Mouse (Mus musculus) hindbrain, embryonic 11.5 days (tissue): ENCODE measurements around the gene Edrf1. TPM values are rescaled to one million over a fixed set of nuclear protein-coding genes. Genes with fewer than 3 reads are reported as not detected.
"Not testable (repeated sequence)": the region's sequence is repeated elsewhere in the genome, so short reads cannot be mapped to it uniquely, and the experiment has no call there.

Experiments
- ATAC-seq: fragments of 200-750 bp; cut with Nextera tagmentation; 2 replicates; pipeline ENCODE4 v1.8.0; 2017; ENCODE audit warnings: mild to moderate bottlenecking, moderate TSS enrichment, moderate library complexity; ENCODE audit not compliant: low FRiP score
- DNase-seq: peaks from one replicate; pipeline ENCODE4 v3.0.0-alpha.2; 2015; ENCODE audit warnings: low spot score
- H3K27ac ChIP-seq: fragments of 300-500 bp; sonication (generic); 2 replicates; pipeline ENCODE4 v1.5.1; 2014; ENCODE audit warnings: mild to moderate bottlenecking, low read depth, low read length
- H3K27me3 ChIP-seq: fragments of 300-500 bp; sonication (generic); 2 replicates; pipeline ENCODE4 v1.6.1; 2014; ENCODE audit warnings: mild to moderate bottlenecking, low read length, moderate library complexity, mixed read lengths; ENCODE audit not compliant: control insufficient read depth, insufficient read depth
- H3K36me3 ChIP-seq: fragments of 300-500 bp; sonication (generic); 2 replicates; pipeline ENCODE4 v1.6.1; 2014; ENCODE audit warnings: mild to moderate bottlenecking, low read length, moderate library complexity, mixed read lengths; ENCODE audit not compliant: control insufficient read depth, insufficient read depth
- H3K4me1 ChIP-seq: fragments of 300-500 bp; sonication (generic); replicated peaks from 2 replicates; pipeline ENCODE4 v1.6.1; 2014; ENCODE audit warnings: low read length, mixed read lengths; ENCODE audit not compliant: control insufficient read depth, insufficient read depth
- H3K4me2 ChIP-seq: fragments of 300-500 bp; sonication (generic); replicated peaks from 2 replicates; pipeline ENCODE4 v1.6.1; 2014; ENCODE audit warnings: mild to moderate bottlenecking, low read depth, low read length
- H3K4me3 ChIP-seq: fragments of 300-500 bp; sonication (generic); 2 replicates; pipeline ENCODE4 v1.5.1; 2014; ENCODE audit warnings: low read depth, low read length
- H3K9ac ChIP-seq: fragments of 300-500 bp; sonication (generic); 2 replicates; pipeline ENCODE4 v1.6.1; 2014; ENCODE audit warnings: low read depth, low read length
- H3K9me3 ChIP-seq: fragments of 300-500 bp; sonication (generic); 2 replicates; pipeline ENCODE4 v1.6.1; 2016; ENCODE audit warnings: low read length; ENCODE audit not compliant: control insufficient read depth
- WGBS: fragments of 180-500 bp; shearing (Covaris S2); extraction: QIAGEN DNeasy Blood & Tissue Kit; methylation state at CpG from one replicate; pipeline ENCODE4 v1.1.7; 2014; 5-methylcytosine and 5-hydroxymethylcytosine counted together
- polyA plus RNA-seq: library from polyadenylated mRNA; unstranded; fragments of >200 nt; fragmentation: Nextera tagmentation; extraction: Ambion mirVana; gene quantifications from 2 replicates; pipeline ENCODE4 v1.2.1, GENCODE M21; 2014

Edrf1 gene
- polyA plus RNA-seq, 1 experiment from 2014 or later: 29.0 TPM

DNA sequence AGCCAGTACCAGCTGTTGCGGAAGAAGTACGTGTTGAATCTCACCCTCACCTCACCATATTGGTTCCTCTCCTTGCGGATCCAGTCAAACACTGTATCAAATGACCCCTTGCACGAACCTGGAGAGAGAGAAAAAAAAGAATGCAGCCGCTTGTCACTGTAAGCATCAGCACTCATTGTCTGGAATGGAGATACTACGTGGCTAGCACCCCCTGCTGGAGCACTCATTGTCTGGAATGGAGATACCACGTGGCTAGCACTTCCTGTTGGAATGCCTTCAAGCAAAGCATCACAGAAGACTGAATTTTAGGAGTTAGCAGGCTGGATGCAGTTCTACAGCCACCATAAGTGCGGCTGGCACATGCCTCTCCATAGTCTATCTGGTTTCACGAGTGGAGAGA is 38.7 kb downstream of the Edrf1 start:
- Histone ChIP-seq H3K27me3 (no peaks in the 10 kb centered on the region), H3K36me3 (peaks cover 3% of the 10 kb centered on the region; the same call in 1 of the 2 replicates), H3K27ac (no peak overlapping the region), H3K4me3 (no peak overlapping the region), H3K4me1 (no peaks in the 10 kb centered on the region), H3K9ac (no peak overlapping the region), H3K4me2 (no peak overlapping the region), H3K9me3 (no peaks in the 10 kb centered on the region)
- DNase-seq: peak; percentile 43
- 69% methylated on average over 9 of the region's 9 CpGs for WGBS
- no peak for ATAC-seq

DNA sequence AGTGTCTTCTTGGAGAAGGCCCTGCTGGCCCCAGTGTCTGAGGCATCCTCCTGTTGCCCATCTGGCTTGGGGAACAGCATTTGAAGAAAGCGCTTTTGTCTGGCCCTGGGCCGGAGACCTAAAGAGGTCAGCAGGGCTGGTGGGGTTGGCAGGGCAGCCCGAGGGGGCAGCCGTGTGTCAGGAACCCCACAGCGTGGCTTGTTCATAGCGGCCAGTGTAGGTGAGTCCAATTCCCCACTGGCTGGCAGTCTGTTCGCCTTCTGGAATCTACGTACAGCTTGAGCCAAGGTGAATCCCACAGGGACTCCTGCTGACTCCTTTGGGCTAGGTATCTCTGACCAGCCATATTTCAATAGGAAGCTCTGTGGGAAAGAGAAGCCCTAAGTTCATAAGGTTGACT is 41.4 kb downstream of the Edrf1 start:
- Histone ChIP-seq H3K36me3 (no peaks in the 10 kb centered on the region), H3K9ac (no peak overlapping the region), H3K27me3 (no peaks in the 10 kb centered on the region), H3K4me2 (no peak overlapping the region), H3K9me3 (no peaks in the 10 kb centered on the region), H3K4me3 (no peak overlapping the region), H3K4me1 (no peaks in the 10 kb centered on the region), H3K27ac (no peak overlapping the region)
- ATAC-seq (no peak), DNase-seq (no peak)
- WGBS: 90% methylated on average over 8 of the region's 8 CpGs

DNA sequence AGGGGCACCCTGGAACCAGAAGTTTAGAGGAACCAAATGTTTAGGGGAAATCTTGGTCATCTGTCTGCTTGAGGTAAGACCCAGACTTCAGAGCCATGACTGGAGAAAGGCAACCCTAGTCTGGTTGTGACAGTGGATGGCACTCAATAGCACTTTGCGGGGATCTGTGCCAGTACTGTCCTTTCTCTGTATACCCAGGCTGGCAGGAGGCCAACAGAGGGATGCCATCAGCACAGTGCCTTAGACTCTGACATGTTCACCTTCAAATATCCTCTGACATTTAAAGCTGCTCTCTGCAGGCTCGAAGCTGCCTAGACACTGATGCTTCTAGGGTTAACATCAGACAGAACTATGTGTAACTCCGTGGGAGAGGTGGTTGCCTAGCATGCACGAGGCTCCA is 42.1 kb downstream of the Edrf1 start:
- Histone ChIP-seq H3K4me3 (no peak overlapping the region), H3K27me3 (no peaks in the 10 kb centered on the region), H3K4me1 (no peaks in the 10 kb centered on the region), H3K27ac (no peak overlapping the region), H3K4me2 (no peak overlapping the region), H3K9me3 (no peaks in the 10 kb centered on the region), H3K36me3 (no peaks in the 10 kb centered on the region), H3K9ac (no peak overlapping the region)
- DNase-seq (no peak), ATAC-seq (no peak)
- 78% methylated on average over 4 of the region's 4 CpGs for WGBS

DNA sequence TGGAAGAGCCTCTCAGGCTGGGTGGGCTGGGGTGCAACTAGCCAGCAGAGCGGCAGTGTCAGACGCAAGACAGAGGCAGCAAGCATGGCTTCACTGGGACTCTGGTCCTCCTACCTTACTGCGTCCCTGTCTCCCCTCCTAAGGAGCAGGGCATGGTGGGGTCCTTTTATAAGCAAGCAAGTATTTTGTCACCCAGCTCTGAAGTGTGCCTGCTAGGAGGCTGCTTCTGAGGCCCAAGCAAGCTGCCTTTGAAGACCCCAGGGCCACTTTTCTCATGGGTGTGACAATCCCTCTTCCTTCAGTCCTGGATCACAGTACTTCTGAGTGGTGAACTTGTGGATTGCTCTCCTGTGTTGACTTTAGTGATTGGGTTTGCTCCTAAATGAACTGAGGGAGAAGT is 42.6 kb downstream of the Edrf1 start, which contains the start of gene Mmp21:
Mmp21 (minus strand) TSS at position 101 of the 400 bp plus-strand sequence.
- ATAC-seq (no peak), DNase-seq (no peak)
- no peaks in the 10 kb centered on the region for H3K27me3 ChIP-seq
- no peaks in the 10 kb centered on the region for H3K36me3 ChIP-seq
- no peak within 1 kb of the TSS for H3K9ac ChIP-seq
- H3K4me2 ChIP-seq: no peak within 1 kb of the TSS
- no peaks in the 10 kb centered on the region for H3K4me1 ChIP-seq
- H3K4me3 ChIP-seq: no peak within 1 kb of the TSS
- WGBS: 80% methylated on average over 3 of the region's 3 CpGs
- no peaks in the 10 kb centered on the region for H3K9me3 ChIP-seq
- H3K27ac ChIP-seq: no peak within 1 kb of the TSS

DNA sequence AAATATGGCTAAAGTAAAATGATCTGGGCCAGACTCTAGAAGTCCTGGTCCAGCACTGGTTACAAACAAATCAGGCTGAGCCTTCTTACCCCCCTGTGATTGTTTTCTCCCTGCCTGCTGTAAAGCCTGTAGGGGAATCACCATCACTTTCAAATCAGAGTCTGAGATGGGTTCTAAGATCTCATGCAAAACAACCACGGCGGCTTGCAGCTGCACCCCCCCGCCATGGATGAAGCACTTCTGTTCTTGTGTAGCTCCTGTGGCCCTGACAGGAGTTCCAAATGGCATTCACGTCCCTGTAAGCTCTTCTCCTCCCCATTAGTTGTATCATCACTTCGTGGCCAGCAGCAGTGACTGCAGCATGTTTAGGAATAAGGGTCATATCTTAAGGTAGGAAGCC is 46.3 kb downstream of the Edrf1 start:
- ATAC-seq (no peak), DNase-seq (no peak)
- H3K9ac ChIP-seq: no peak overlapping the region
- H3K4me3 ChIP-seq: no peak overlapping the region
- H3K27me3 ChIP-seq: no peaks in the 10 kb centered on the region
- peaks cover 5% of the 10 kb centered on the region; the same call in 1 of the 2 replicates for H3K36me3 ChIP-seq
- no peak overlapping the region for H3K4me2 ChIP-seq
- no peak overlapping the region for H3K27ac ChIP-seq
- no peaks in the 10 kb centered on the region for H3K4me1 ChIP-seq
- H3K9me3 ChIP-seq: no peaks in the 10 kb centered on the region
- 74% methylated on average over 5 of the region's 5 CpGs for WGBS

DNA sequence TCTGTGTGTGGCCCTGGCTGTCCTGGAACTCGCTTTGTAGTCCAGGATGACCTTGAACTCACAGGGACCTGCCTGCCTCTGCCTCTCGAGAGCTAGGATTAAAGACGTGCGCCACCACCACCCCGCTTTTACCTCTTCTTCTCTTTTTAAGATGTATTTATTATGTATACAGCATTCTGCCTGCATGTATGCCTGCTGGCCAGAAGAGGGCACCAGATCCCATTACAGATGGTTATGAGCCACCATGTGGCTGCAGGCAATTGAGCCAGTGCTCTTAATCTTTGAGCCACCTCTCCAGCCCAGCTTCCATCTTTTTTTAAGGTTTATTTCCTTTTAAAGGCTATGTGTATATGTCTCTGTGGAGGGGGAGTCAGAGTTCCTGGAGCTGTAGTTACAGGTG is 46.8 kb downstream of the Edrf1 start:
- DNase-seq (peak; percentile 10), ATAC-seq (no peak)
- Histone ChIP-seq H3K36me3 (peaks cover 6% of the 10 kb centered on the region; the same call in 1 of the 2 replicates), H3K4me3 (no peak overlapping the region), H3K9me3 (no peaks in the 10 kb centered on the region), H3K9ac (no peak overlapping the region), H3K27me3 (no peaks in the 10 kb centered on the region), H3K4me2 (no peak overlapping the region), H3K27ac (no peak overlapping the region), H3K4me1 (no peaks in the 10 kb centered on the region)
- WGBS: 80% methylated on average over 5 of the region's 5 CpGs

DNA sequence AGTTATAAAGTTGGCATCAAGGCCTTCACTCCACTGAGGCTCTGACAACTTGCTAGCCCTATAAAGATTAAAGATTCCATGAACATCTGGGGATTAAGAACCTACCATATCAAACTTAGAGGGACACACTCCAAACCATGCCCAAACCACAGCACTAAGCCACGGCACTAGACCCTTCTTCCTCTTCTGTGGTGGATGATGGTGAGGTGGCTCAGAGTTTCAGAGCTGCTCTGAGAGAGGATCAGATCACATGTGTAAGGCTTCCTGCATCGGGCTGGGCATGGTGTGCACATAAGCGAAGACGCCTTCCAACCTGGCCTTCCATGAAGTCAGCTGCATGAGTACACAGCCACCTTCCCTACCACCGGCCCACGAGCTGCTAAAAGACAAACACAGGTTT is 47.4 kb downstream of the Edrf1 start:
- no peak for ATAC-seq
- Histone ChIP-seq H3K4me3 (no peak overlapping the region), H3K36me3 (peaks cover 6% of the 10 kb centered on the region; the same call in 1 of the 2 replicates), H3K27me3 (no peaks in the 10 kb centered on the region), H3K4me1 (no peaks in the 10 kb centered on the region), H3K4me2 (no peak overlapping the region), H3K9ac (no peak overlapping the region), H3K9me3 (no peaks in the 10 kb centered on the region), H3K27ac (no peak overlapping the region)
- DNase-seq: no peak
- WGBS: 96% methylated on average over 6 of the region's 6 CpGs

DNA sequence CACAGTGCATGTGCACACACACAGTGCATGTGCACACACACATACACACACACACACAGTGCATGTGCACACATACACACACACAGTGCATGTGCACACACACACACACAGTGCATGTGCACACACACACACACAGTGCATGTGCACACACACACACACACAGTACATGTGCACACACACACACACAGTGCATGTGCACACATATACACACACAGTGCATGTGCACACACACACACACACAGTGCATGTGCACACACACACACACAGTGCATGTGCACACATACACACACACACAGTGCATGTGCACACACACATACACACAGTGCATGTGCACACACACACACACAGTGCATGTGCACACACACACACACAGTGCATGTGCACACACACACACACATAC is 48.3 kb downstream of the Edrf1 start:
- H3K4me2 ChIP-seq, DNase-seq, H3K9ac ChIP-seq, H3K27me3 ChIP-seq, H3K4me1 ChIP-seq, H3K4me3 ChIP-seq, ATAC-seq, H3K27ac ChIP-seq, H3K9me3 ChIP-seq: not testable (repeated sequence)
- peaks cover 10% of the 10 kb centered on the region; the same call in 1 of the 2 replicates for H3K36me3 ChIP-seq

DNA sequence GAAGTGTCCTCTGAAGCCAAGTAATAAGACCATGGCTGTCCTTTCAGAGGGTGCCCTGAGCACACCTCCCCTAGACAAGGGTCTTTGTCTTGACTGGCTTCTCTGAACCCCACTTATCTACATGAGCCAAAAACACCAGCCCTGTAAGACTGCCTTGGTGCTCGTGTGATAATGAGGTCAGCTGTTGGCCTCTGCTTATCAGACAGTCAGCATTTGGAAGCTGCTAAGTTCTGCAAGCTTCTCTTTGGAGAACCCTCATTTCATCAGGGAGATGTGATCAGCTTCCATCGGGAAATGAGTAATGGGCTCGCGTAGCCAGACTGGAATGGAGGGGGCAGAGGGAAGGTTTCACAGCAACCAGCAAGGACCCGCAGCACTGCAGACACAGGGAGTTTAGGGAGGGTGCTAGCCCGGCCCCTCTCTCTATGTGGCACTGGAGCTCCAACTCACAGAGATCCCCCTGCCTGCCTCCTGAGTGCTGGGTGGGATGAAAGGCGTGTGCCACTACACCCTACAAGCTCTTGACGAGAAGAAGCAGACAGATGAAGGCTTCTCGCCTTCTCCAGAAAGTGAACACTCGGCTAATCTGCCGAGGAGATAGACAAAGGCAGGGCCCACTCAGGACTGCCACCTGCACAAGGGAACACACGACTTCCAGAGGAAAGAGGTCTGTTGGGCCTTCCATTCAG is 60.8 kb downstream of the Edrf1 start:
- DNase-seq (no peak), ATAC-seq (no peak)
- Histone ChIP-seq H3K36me3 (no peaks in the 10 kb centered on the region), H3K4me3 (no peak overlapping the region), H3K9me3 (no peaks in the 10 kb centered on the region), H3K9ac (no peak overlapping the region), H3K4me1 (no peaks in the 10 kb centered on the region), H3K27ac (no peak overlapping the region), H3K27me3 (no peaks in the 10 kb centered on the region), H3K4me2 (no peak overlapping the region)
- WGBS: 91% methylated on average over 12 of the region's 12 CpGs
